Mouse (Mus musculus) lung, postnatal 0 days (tissue): Measurements from ENCODE around the gene Vwa5b2.

Experiments used
- CTCF ChIP-seq: IDR thresholded peaks from 2 replicates; pipeline ENCODE4 v1.5.1; 2016; ENCODE audit warnings: antibody characterized with exemption, mild to moderate bottlenecking
- EP300 ChIP-seq: IDR thresholded peaks from 2 replicates; pipeline ENCODE4 v1.6.1; 2016; ENCODE audit warnings: antibody characterized with exemption, mild to moderate bottlenecking, control low read depth

DNA sequence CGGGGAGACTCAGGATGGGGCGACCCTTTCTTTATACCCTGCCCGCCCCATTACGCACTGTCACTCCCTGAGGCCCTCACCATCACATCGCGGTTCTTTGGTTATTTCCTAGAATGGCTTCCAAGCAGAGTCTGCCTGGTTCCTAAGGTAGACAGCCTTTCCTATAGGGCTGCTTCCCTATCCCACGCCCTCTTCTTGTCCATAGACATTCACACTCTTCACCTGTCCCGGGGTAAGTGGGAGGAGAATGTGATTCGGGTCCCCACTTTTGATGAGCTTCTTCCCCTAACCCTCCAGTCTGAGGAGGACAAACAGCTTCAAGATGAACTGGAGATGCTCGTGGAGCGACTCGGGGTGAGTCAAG, 62.7 kb downstream of the Vwa5b2 start:
- TF ChIP-seq CTCF: no peak
- TF ChIP-seq EP300: no peak
